Mouse (Mus musculus): ENCODE data around the gene Chad. TPM values are rescaled to one million over a fixed set of nuclear protein-coding genes. Genes with fewer than 3 reads are reported as not detected.

Chad gene
- polyA plus RNA-seq, 1 experiment from 2014 or later = 1.3 TPM

- no peaks in the 10 kb centered on the region for H3K9me3 ChIP-seq
- peak within 1 kb of the TSS; percentile 77 for H3K4me2 ChIP-seq (replicated peaks)
- no peak within 1 kb of the TSS for H3K27ac ChIP-seq
- H3K36me3 ChIP-seq = no peaks in the 10 kb centered on the region
- H3K4me3 ChIP-seq = peak within 1 kb of the TSS; percentile 45
- no peaks in the 10 kb centered on the region for H3K27me3 ChIP-seq (replicated peaks)
- H3K9ac ChIP-seq = peak within 1 kb of the TSS; percentile 50
- 2% methylated on average over 52 of the region's 52 CpGs for WGBS
- peaks cover 5% of the 10 kb centered on the region for H3K4me1 ChIP-seq
- ATAC-seq (ENCODE audit: low FRiP score, low read depth) = peak; percentile 89
Observed at GRCm38 (mm10) chr11:94601321-94602281, 36.8 kb downstream of the Chad start, which contains the start of gene Acsf2. Gene Acsf2 (minus strand): TSS chr11:94601871.

- Histone ChIP-seq H3K4me3 (no peak overlapping the region), H3K4me2 (replicated peaks) (peak overlapping the region; percentile 77), H3K36me3 (no peaks in the 10 kb centered on the region), H3K9me3 (no peaks in the 10 kb centered on the region), H3K9ac (no peak overlapping the region), H3K27me3 (replicated peaks) (no peaks in the 10 kb centered on the region), H3K4me1 (peaks cover 5% of the 10 kb centered on the region), H3K27ac (no peak overlapping the region)
- ATAC-seq (ENCODE audit: low FRiP score, low read depth) = no peak
- 71% methylated on average over 11 of the region's 11 CpGs for WGBS
Observed at GRCm38 (mm10) chr11:94602356-94602955, 37.6 kb downstream of the Chad start.

GRCm38 (mm10) chr11:94610744-94611740, 46.2 kb downstream of the Chad start:
- Histone ChIP-seq H3K27ac (no peak overlapping the region), H3K4me3 (no peak overlapping the region), H3K9me3 (no peaks in the 10 kb centered on the region), H3K36me3 (no peaks in the 10 kb centered on the region), H3K9ac (no peak overlapping the region), H3K4me1 (no peaks in the 10 kb centered on the region), H3K4me2 (replicated peaks) (no peak overlapping the region), H3K27me3 (replicated peaks) (no peaks in the 10 kb centered on the region)
- ATAC-seq (ENCODE audit: low FRiP score, low read depth) = 0 out of 2 replicates have a peak, but pooled peaks have one; percentile 21
- WGBS = 69% methylated on average over 4 of the region's 4 CpGs

- Histone ChIP-seq H3K4me3 (no peak overlapping the region), H3K36me3 (no peaks in the 10 kb centered on the region), H3K9ac (no peak overlapping the region), H3K27me3 (replicated peaks) (no peaks in the 10 kb centered on the region), H3K9me3 (no peaks in the 10 kb centered on the region), H3K27ac (no peak overlapping the region), H3K4me1 (no peaks in the 10 kb centered on the region), H3K4me2 (replicated peaks) (no peak overlapping the region)
- no peak for ATAC-seq (ENCODE audit: low FRiP score, low read depth)
- 78% methylated on average over 4 of the region's 4 CpGs for WGBS
Observed at GRCm38 (mm10) chr11:94614603-94615002, 49.8 kb downstream of the Chad start.

- Histone ChIP-seq H3K36me3 (no peaks in the 10 kb centered on the region), H3K9ac (no peak overlapping the region), H3K4me3 (no peak overlapping the region), H3K4me1 (no peaks in the 10 kb centered on the region), H3K27ac (no peak overlapping the region), H3K27me3 (replicated peaks) (no peaks in the 10 kb centered on the region), H3K4me2 (replicated peaks) (no peak overlapping the region), H3K9me3 (no peaks in the 10 kb centered on the region)
- ATAC-seq (ENCODE audit: low FRiP score, low read depth) = no peak
- 46% methylated on average over 4 of the region's 4 CpGs for WGBS
Observed at GRCm38 (mm10) chr11:94615494-94615893, 50.6 kb downstream of the Chad start.

- Histone ChIP-seq H3K9ac (no peak overlapping the region), H3K9me3 (no peaks in the 10 kb centered on the region), H3K4me3 (no peak overlapping the region), H3K4me2 (replicated peaks) (no peak overlapping the region), H3K36me3 (no peaks in the 10 kb centered on the region), H3K4me1 (no peaks in the 10 kb centered on the region), H3K27ac (no peak overlapping the region), H3K27me3 (replicated peaks) (no peaks in the 10 kb centered on the region)
- 94% methylated on average over 2 of the region's 2 CpGs for WGBS
- no peak for ATAC-seq (ENCODE audit: low FRiP score, low read depth)
Observed at GRCm38 (mm10) chr11:94617646-94618045, 52.8 kb downstream of the Chad start.

Other genes with a start within 250 kb of the Chad start
- 138 and 152 TPM in 2 replicates for gene Luc7l3, start 243.1 kb upstream of the Chad start, polyA plus RNA-seq (2016; fragmentation: Nextera tagmentation; extraction: Ambion mirVana)
- 31.0 and 36.2 TPM in 2 replicates for gene Ankrd40, start 237.0 kb upstream of the Chad start, polyA plus RNA-seq (2016; fragmentation: Nextera tagmentation; extraction: Ambion mirVana)
- gene Abcc3, start 172.1 kb upstream of the Chad start, polyA plus RNA-seq (2016; fragmentation: Nextera tagmentation; extraction: Ambion mirVana) = 0.52 and 1.0 TPM in 2 replicates
- gene Cacna1g, start 90.8 kb upstream of the Chad start, polyA plus RNA-seq (2016; fragmentation: Nextera tagmentation; extraction: Ambion mirVana) = 10.3 and 12.0 TPM in 2 replicates
- gene Spata20, start 78.9 kb upstream of the Chad start, polyA plus RNA-seq (2016; fragmentation: Nextera tagmentation; extraction: Ambion mirVana) = 0.19 TPM in 1 of 2 replicates, not detected in the other
- 0.43 and 0.62 TPM in 2 replicates for gene Epn3, start 65.1 kb upstream of the Chad start, polyA plus RNA-seq (2016; fragmentation: Nextera tagmentation; extraction: Ambion mirVana)
- gene Mycbpap, start 43.3 kb upstream of the Chad start, polyA plus RNA-seq (2016; fragmentation: Nextera tagmentation; extraction: Ambion mirVana) = 1.8 and 2.5 TPM in 2 replicates
- gene Rsad1, start 15.8 kb upstream of the Chad start, polyA plus RNA-seq (2016; fragmentation: Nextera tagmentation; extraction: Ambion mirVana) = 3.8 and 4.1 TPM in 2 replicates
- gene Acsf2, start 36.8 kb downstream of the Chad start, polyA plus RNA-seq (2016; fragmentation: Nextera tagmentation; extraction: Ambion mirVana) = 2.6 and 3.7 TPM in 2 replicates
- gene Lrrc59, start 64.7 kb downstream of the Chad start, polyA plus RNA-seq (2016; fragmentation: Nextera tagmentation; extraction: Ambion mirVana) = 201 and 203 TPM in 2 replicates
- gene Mrpl27, start 88.7 kb downstream of the Chad start, polyA plus RNA-seq (2016; fragmentation: Nextera tagmentation; extraction: Ambion mirVana) = 128 and 134 TPM in 2 replicates
- gene Eme1, start 88.9 kb downstream of the Chad start, polyA plus RNA-seq (2016; fragmentation: Nextera tagmentation; extraction: Ambion mirVana) = 19.8 and 23.0 TPM in 2 replicates
- gene Xylt2, start 112.5 kb downstream of the Chad start, polyA plus RNA-seq (2016; fragmentation: Nextera tagmentation; extraction: Ambion mirVana) = 18.5 and 19.5 TPM in 2 replicates
- 0.15 TPM in 1 of 2 replicates, not detected in the other for gene Gm11541, start 139.5 kb downstream of the Chad start, polyA plus RNA-seq (2016; fragmentation: Nextera tagmentation; extraction: Ambion mirVana)
- gene Cdc34b, start 176.7 kb downstream of the Chad start, polyA plus RNA-seq (2016; fragmentation: Nextera tagmentation; extraction: Ambion mirVana) = not detected in 2 replicates
- gene Tmem92, start 217.7 kb downstream of the Chad start, polyA plus RNA-seq (2016; fragmentation: Nextera tagmentation; extraction: Ambion mirVana) = not detected in 2 replicates